Mouse (Mus musculus) liver, adult (tissue): ENCODE measurements around the gene Topbp1.

Source experiments
- GATA4 ChIP-seq: IDR thresholded peaks from 2 replicates; pipeline ENCODE4 v1.6.1; 2014; ENCODE audit warnings: mild to moderate bottlenecking, low read length; ENCODE audit not compliant: insufficient replicate concordance

The Topbp1 gene

GRCm38 (mm10) chr9:103369951-103370350 lies 64.9 kb downstream of the Topbp1 start:
- no peak for TF ChIP-seq GATA4

GRCm38 (mm10) chr9:103372271-103373010 lies 67.4 kb downstream of the Topbp1 start:
- no peak for TF ChIP-seq GATA4

- no peak for TF ChIP-seq GATA4
Observed at GRCm38 (mm10) chr9:103376346-103377320, 71.6 kb downstream of the Topbp1 start.

- no peak for TF ChIP-seq GATA4
Observed at GRCm38 (mm10) chr9:103378686-103379085, 73.7 kb downstream of the Topbp1 start.

GRCm38 (mm10) chr9:103379199-103379598 lies 74.2 kb downstream of the Topbp1 start:
- TF ChIP-seq GATA4, result no peak

GRCm38 (mm10) chr9:103380566-103380965 lies 75.6 kb downstream of the Topbp1 start:
- TF ChIP-seq GATA4, result no peak

- TF ChIP-seq GATA4, result no peak
Observed at GRCm38 (mm10) chr9:103382989-103383388, 78.0 kb downstream of the Topbp1 start.

- no peak for TF ChIP-seq GATA4
Observed at GRCm38 (mm10) chr9:103383576-103383975, 78.6 kb downstream of the Topbp1 start.

GRCm38 (mm10) chr9:103384141-103384796 lies 79.3 kb downstream of the Topbp1 start:
- TF ChIP-seq GATA4, result no peak

GRCm38 (mm10) chr9:103385600-103385999 lies 80.6 kb downstream of the Topbp1 start:
- TF ChIP-seq GATA4, result no peak

- no peak for TF ChIP-seq GATA4
Observed at GRCm38 (mm10) chr9:103386573-103386972, 81.6 kb downstream of the Topbp1 start.

GRCm38 (mm10) chr9:103387011-103387653 lies 82.1 kb downstream of the Topbp1 start:
- TF ChIP-seq GATA4, result no peak

GRCm38 (mm10) chr9:103389261-103389660 lies 84.2 kb downstream of the Topbp1 start:
- TF ChIP-seq GATA4, result no peak

GRCm38 (mm10) chr9:103391796-103392372 lies 86.9 kb downstream of the Topbp1 start:
- TF ChIP-seq GATA4, result no peak

- TF ChIP-seq GATA4, result no peak
Observed at GRCm38 (mm10) chr9:103393256-103393655, 88.2 kb downstream of the Topbp1 start.
